Mouse (Mus musculus) left cerebral cortex, postnatal 14 days (tissue): Measurements from ENCODE around the gene Cdk19. TPM values are rescaled to one million over a fixed set of nuclear protein-coding genes. Genes with fewer than 3 reads are reported as not detected.
"Not testable (repeated sequence)": the region's sequence is repeated elsewhere in the genome, so short reads cannot be mapped to it uniquely, and the experiment has no call there.

Source experiments
- DNase-seq, 2 experiments: peaks; one replicate each; pipeline ENCODE4 v3.0.0; 2021 to 2022; ENCODE audit warnings: low spot score in 2 of 2, mixed read lengths in 1 of 2
- intact Hi-C: fragments of 180-260 bp; cut with DNase I; formaldehyde crosslinking; loops from one replicate; pipeline ENCODE4 v1.15.1; 2025
- total RNA-seq, 2 experiments: library from RNA; stranded (reverse); gene quantifications; 2 replicates each; pipeline ENCODE4 v1.2.3; 2021

Gene Cdk19
- total RNA-seq, 2 experiments from 2014 or later: 43.0 to 43.1 TPM

- intact Hi-C loops: no loop called here
- no peak for DNase-seq
Measured at GRCm38 (mm10) chr10:40500723-40501245, 161.4 kb downstream of the Cdk19 start.

- no peak for DNase-seq
- intact Hi-C loops: no loop called here
Measured at GRCm38 (mm10) chr10:40502734-40503133, 163.4 kb downstream of the Cdk19 start.

GRCm38 (mm10) chr10:40510356-40510755, 171.0 kb downstream of the Cdk19 start:
- intact Hi-C loops: no loop called here

GRCm38 (mm10) chr10:40511221-40511677, 171.9 kb downstream of the Cdk19 start:
- DNase-seq: no peak
- intact Hi-C loops: no loop called here

More at GRCm38 (mm10) chr10:40510356-40510755, 171.0 kb downstream of the Cdk19 start:
- no peak for DNase-seq

- intact Hi-C loops: no loop called here
- DNase-seq: no peak
Measured at GRCm38 (mm10) chr10:40512185-40512584, 172.8 kb downstream of the Cdk19 start.

- DNase-seq, intact Hi-C loops: not testable (repeated sequence)
Measured at GRCm38 (mm10) chr10:40512996-40513395, 173.6 kb downstream of the Cdk19 start.

- no peak for DNase-seq
- intact Hi-C loops: no loop called here
Measured at GRCm38 (mm10) chr10:40515225-40515681, 175.9 kb downstream of the Cdk19 start.

GRCm38 (mm10) chr10:40516421-40516820, 177.1 kb downstream of the Cdk19 start:
- peak in 1 of 2 experiments; percentile 71 for DNase-seq
- intact Hi-C loops: no loop called here

- peak; percentile 68 to 70 for DNase-seq
- intact Hi-C loops: no loop called here
Measured at GRCm38 (mm10) chr10:40519586-40519985, 180.2 kb downstream of the Cdk19 start.

GRCm38 (mm10) chr10:40521579-40521978, 182.2 kb downstream of the Cdk19 start:
- no peak for DNase-seq
- intact Hi-C loops: loop anchor here (5.0 kb wide), 1 partner anchor 74 kb away; no protein-coding TSS in a partner anchor

GRCm38 (mm10) chr10:40523312-40523975, 184.1 kb downstream of the Cdk19 start:
- intact Hi-C loops: loop anchor here (5.0 kb wide), 1 partner anchor 76 kb away; no protein-coding TSS in a partner anchor
- DNase-seq: no peak

GRCm38 (mm10) chr10:40524032-40524806, 184.9 kb downstream of the Cdk19 start:
- no peak for DNase-seq
- intact Hi-C loops: loop anchor here (2.0 to 5.0 kb wide), 2 partner anchors 77 to 265 kb away; partner anchors contain the start of gene Gtf3c6

GRCm38 (mm10) chr10:40524991-40525390, 185.6 kb downstream of the Cdk19 start:
- intact Hi-C loops: loop anchor here (2.0 to 5.0 kb wide), 3 partner anchors 78 to 266 kb away; partner anchors contain the start of gene Gtf3c6
- peak; percentile 76 to 81 for DNase-seq

- DNase-seq: no peak
- intact Hi-C loops: loop anchor here (2.0 to 5.0 kb wide), 2 partner anchors 178 to 267 kb away; partner anchors contain the start of gene Gtf3c6
Measured at GRCm38 (mm10) chr10:40525616-40526155, 186.3 kb downstream of the Cdk19 start.

- intact Hi-C loops: loop anchor here (5.0 kb wide), 1 partner anchor 179 kb away; no protein-coding TSS in a partner anchor
Measured at GRCm38 (mm10) chr10:40526301-40526761, 187.0 kb downstream of the Cdk19 start.

GRCm38 (mm10) chr10:40526986-40527385, 187.6 kb downstream of the Cdk19 start:
- intact Hi-C loops: loop anchor here (5.0 kb wide), 1 partner anchor 180 kb away; no protein-coding TSS in a partner anchor
- DNase-seq: no peak

More at GRCm38 (mm10) chr10:40526301-40526761, 187.0 kb downstream of the Cdk19 start:
- no peak for DNase-seq

GRCm38 (mm10) chr10:40527573-40527972, 188.2 kb downstream of the Cdk19 start:
- intact Hi-C loops: loop anchor here (5.0 kb wide), 1 partner anchor 180 kb away; no protein-coding TSS in a partner anchor
- no peak for DNase-seq

GRCm38 (mm10) chr10:40528668-40529067, 189.3 kb downstream of the Cdk19 start:
- intact Hi-C loops: loop anchor here (5.0 kb wide), 1 partner anchor 181 kb away; no protein-coding TSS in a partner anchor
- DNase-seq: no peak

- intact Hi-C loops: loop anchor here (5.0 kb wide), 1 partner anchor 182 kb away; no protein-coding TSS in a partner anchor
- peak; percentile 69 to 78 for DNase-seq
Measured at GRCm38 (mm10) chr10:40529617-40530016, 190.3 kb downstream of the Cdk19 start.
